Mouse (Mus musculus): ENCODE data around the gene Kcnj4.

GRCm38 (mm10) chr15:79470583-79470982 is 34.5 kb downstream of the Kcnj4 start:
- TF ChIP-seq CTCF (conservative IDR thresholded peaks at IDR 0.05; ENCODE audit: low read length) = no peak
- TF ChIP-seq POU5F1 (IDR thresholded peaks at IDR 0.05; ENCODE audit: borderline replicate concordance, low read length) = no peak
